Mouse (Mus musculus): ENCODE results near the gene Hoxc10.

DNA sequence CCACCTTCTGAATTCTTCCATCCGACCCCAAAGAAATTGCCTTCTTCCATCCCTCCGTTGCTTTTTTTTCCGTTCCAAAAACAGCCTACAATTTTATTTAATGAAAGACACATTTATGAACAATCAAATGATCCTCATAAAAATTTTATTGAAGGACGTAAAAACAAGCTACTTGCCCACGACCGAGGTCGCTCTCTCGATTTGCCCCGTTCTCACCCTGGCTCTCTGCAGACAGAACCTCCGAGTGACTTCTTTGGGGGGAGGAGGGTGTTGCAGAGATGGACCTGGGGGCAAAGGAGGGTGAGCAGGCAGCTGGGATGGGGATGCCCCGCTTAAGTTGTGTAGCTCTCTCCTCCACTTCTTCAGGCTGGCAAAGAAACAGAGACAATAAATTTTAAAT lies 13.8 kb downstream of the Hoxc10 start:
- TF ChIP-seq EP300 (IDR thresholded peaks at IDR 0.05; ENCODE audit: low read depth) (no peak), CTCF (IDR thresholded peaks at IDR 0.05; ENCODE audit: low read depth) (no peak)

Data from heart, postnatal 0 days (tissue).